Mouse (Mus musculus): ENCODE measurements around the gene Mast4.

Mast4 gene

DNA sequence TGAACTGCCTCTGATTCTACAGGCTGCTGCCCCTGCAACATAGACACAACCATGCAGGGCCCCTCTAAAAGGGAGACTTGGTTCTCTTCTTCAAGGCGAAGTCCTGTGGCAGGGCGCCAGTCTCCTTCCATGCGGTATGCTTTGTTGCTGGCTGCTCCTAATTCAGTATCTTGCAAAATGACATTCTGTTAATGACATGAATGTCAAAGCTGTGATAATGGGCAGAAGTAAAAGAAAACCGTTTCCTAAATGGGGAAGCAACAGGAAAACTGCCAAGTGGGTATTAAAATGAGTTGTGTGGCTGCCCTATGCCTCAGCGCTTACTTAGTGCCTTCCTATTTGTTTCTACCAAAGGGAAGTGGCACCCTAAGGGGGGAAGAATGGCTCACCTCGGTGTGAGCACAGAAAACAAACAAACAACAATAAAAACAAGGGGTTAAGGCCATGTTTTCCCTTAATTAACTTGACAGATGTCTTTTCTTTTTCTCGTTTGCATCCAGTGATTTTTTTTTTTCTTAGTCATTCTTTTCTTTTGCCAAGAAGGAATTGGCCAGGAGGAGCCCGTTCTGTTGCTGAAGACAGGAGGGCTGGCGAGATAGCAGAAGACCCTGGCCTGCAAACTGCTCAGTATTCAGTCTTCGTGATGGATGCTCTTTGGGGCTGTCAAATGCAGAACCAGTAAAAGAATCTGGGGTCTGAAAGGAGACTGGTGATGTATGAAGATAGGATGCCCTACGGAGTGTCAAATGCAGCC is 468.1 kb downstream of the Mast4 start:
- DNase-seq (ENCODE audit: low read depth, low spot score), result no peak

DNA sequence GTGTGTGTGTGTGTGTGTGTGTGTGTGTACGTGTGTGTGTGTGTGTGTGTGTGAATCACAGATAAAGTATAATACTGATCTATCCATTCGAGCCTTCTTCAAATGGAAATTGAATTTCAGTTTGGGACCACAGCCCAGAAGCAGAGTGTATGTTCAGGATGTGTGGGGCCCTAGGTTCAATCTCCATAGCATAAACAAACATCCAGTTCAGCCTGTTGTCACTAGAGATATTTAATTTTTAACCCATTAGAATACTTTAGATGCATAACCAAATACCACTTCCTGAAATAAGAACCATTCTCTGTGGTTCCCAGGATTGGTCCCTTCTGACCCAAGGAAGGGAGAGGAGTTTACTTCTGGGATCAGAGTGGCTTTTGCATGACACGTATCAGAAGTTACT is 468.8 kb downstream of the Mast4 start:
- no peak for DNase-seq (ENCODE audit: low read depth, low spot score)

DNA sequence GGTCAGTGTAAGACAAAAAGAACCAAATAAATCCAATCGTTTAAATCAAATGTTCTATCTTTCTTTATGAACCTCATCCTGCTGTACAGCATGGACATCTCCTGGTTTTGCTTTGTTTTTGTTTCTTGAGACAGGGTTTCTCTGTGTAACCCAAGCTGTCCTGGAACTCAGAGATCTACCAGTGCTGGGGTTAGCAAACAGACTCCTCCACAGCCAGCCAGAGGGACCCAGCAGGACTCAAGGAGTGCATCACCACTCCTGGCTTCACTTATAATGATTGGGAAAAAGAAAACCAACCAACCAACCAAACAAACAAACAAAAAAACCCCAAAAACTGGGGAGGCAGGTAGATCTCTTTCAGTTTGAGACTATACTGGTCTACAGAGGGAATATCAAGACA is 469.5 kb downstream of the Mast4 start:
- DNase-seq (ENCODE audit: low read depth, low spot score), result no peak

DNA sequence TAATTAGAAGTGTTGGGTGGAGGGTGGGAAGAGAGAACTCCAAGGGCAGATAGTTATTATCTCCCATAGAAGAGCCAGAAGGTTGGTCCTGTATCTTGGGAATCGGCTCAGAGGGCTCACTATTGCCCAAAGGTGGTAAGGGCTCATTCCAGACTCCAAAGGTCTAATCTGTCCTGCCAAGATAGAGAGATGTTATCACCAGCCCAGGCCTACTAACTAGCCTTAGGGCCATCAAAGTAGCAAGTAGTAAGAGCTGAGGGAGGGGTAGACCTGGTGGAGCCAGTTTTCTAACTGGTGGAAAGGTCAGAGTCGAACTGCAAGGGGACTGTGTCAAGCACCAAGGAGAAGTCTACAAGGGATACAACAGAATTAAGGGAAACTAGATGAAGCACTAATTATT is 470.2 kb downstream of the Mast4 start:
- no peak for DNase-seq (ENCODE audit: low read depth, low spot score)

DNA sequence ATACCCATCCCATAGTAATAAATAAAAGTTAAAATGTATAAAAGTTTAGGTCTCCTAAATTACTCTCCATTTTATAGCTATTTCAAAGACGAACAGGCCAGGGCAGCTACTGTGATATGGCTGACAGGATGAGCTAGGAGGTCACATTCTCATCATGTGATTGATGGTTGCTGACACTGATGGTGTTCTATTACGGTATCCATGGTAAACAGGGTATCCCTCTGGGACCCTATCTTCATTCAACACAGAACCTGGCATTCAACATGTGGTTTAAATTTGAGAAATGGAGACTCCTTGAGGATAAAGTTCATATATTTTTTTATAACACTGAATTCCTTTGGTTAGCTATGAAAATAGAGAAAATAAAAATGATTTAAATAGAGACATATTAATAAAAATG is 471.3 kb downstream of the Mast4 start:
- no peak for DNase-seq (ENCODE audit: low read depth, low spot score)

DNA sequence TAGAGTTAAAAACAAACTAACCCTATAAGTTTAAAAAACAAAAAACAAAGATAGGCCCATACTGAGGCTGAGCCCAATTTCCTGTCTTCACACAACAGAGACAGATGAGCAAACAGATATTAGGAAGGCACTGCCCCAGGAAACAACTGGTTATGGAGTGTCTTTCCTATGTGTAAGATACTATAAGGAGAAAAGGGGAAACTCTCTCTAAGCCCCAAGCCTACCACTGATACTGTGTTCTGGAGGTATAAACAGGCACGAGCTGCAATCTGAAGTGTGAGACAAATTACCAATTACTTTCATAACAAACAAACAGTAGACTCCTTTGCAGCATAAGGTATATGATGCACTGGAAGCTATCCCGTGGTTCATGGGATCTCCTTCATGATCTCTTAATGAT is 471.9 kb downstream of the Mast4 start:
- DNase-seq (ENCODE audit: low read depth, low spot score), result no peak

DNA sequence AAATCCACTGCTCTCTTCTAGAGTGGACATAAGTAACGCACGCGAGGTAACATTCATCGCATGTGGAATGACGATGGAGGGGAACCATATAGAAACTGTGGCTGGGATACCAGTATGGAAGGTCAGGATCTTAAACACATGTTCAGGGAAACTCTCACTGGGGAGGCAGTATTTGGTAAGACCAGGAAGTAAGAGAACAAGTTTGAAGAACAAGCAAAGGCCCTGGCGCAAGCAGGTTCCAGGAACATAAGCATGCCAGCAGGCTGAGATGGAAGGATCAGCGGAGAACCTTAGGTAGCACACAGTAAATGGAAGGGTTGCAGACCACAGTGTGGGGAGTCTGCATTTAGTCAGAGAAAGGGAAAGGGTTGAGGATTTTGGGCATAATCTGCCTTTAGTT is 473.6 kb downstream of the Mast4 start:
- no peak for DNase-seq (ENCODE audit: low read depth, low spot score)

DNA sequence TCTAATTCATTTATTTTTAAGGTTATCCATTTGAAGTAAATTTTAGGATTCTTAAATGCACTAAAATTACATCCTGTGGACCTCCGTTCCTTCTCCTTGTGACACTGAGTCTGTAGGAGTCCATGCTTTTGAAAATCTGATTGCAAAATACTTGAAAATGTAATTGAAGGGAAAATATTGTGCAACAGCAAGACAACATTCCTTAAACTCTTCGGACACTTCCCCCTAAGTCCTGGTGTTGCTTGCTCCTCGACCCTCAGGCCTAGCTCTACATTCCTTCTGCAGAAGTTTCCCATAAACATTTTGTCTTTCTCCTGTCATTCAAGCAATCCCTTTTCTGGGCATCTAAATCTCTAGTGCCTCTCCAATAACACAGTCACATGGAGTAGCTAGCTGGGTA is 474.2 kb downstream of the Mast4 start:
- DNase-seq (ENCODE audit: low read depth, low spot score), result no peak

DNA sequence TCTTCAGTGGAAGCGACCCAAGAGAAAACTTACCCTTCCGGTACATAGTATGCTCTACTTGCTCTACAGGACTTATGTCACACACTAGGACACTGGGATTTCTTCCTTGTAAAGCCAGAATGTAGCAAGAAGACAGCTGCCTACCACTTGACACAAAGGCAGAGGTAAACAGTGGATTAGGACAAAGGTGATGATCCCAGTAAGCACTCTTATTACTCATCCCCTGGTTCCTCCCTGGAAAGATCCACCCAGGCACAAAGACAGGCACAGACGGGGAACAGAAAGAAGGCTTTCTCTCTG is 476.8 kb downstream of the Mast4 start:
- DNase-seq (ENCODE audit: low read depth, low spot score), result no peak

DNA sequence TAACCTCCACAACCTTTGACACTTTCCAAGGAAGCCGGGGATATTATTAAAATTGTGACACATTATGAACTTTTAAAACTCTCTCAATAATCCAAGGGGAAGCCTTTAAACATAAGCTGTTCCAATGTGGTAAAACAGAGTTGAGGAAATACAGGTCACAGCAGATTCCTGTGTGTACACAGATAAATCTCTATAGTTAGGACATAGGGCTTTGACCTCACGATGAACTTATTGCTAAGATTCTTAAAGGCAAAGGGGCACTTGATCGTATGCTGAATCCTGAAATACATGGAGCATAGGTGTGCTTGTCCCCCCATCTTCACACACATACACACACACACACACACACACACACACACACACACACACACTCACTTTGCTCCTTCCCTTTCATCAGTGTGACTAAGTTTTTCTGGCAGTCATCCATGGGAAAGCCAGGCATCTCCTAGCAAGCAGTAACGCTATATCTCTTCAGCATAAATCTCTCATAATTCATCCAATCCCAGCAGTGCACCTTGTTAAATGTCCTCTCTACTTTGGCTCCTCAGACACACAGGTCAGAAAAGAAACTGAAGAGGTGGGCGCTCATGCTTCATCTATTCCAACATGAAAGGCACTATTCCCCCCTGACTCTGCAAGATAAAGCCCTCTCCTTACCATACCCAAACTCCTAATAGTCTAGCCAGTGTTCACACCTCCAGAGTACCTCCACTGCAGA is 477.3 kb downstream of the Mast4 start:
- DNase-seq (ENCODE audit: low read depth, low spot score), result no peak

DNA sequence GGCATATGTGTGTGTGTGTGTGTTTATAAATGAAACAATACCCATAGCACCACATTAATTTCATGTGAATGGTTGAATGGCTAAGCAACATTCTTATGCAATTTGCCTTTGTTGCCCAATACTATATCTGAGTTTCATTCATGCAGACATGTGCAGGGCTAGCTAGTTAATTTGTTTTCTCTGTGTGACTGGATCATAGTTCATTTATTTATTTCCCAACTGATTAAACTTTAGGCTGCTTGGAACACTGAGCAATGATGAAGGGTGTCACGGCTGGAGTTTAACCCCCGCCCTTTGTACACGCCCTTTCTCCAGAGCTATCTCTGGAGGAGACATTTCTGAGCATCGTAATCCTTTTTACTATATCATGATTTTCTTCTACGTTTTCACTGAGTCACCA is 481.4 kb downstream of the Mast4 start:
- no peak for DNase-seq (ENCODE audit: low read depth, low spot score)

DNA sequence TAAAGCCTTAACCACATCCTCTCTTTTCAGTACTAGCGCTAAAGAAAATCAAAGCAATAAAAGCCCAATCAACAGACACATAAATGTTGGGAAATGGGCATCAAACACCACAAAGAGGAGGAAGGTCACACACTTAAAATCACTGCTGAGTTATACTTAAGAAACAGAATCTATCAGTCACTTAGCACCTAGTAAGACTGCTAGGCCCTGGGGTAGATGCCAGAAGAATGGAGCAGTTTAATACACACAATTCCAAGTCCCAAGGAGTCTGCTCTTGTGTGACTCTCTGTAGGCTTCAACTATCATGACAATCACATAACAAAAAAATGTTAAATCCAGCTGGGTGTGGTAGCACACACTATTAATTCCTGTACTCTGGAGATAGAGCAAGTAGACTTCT is 483.0 kb downstream of the Mast4 start:
- DNase-seq (ENCODE audit: low read depth, low spot score), result no peak

DNA sequence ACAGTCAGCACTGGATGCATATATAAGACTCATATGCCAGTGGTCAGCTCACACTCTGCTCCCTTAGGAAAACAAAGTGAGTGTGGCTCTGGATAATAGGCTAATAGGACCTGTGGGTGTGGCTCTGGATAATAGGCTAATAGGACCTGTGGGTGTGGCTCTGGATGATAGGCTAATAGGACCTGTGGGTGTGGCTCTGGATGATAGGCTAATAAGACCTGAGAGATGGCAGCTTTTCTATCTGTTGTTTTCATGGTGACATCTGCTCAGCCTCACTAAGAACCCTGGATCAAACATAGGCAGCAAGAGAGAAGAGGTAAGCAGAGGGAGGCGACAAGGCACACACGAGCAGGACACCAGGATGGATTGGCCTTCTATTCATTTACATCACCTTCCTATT is 483.7 kb downstream of the Mast4 start:
- DNase-seq (ENCODE audit: low read depth, low spot score), result no peak

DNA sequence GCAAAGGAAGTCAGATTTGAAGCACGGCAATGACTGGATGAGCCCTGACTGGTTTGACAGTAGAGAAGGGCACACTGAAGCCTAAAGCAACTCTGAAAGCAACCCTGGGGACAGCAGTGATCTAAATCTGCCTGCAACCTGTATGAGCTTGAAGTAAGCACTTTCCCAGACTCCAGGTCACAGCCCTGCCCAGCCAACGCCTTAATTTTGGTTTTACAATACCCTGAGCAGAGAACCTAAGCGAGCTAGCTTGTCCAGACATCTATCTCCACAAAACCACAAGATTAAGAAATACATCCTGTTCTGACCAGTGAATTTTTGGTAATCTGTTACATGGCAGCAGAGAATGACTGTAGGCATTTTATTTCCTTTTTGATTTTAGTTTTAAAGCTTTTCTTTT is 485.2 kb downstream of the Mast4 start:
- DNase-seq (ENCODE audit: low read depth, low spot score), result no peak

DNA sequence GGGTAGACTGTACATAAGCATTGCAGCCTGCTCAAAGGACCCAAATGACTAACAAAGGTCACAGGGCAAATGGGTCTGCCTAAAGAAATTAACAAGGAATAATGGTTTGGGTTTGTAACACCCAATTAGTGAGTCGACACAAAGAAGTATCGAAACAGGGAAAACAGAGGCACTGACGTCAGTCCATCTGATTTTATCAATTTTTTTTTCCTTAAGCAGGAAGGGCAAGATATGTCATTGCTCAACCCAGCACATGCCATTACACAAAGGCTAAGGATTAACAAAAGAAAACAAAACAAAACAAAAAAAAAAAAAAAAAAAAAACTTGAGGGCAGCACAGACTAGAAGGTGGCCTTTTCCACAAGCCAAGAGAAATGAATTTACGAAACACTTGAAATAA is 487.8 kb downstream of the Mast4 start:
- no peak for DNase-seq (ENCODE audit: low read depth, low spot score)

DNA sequence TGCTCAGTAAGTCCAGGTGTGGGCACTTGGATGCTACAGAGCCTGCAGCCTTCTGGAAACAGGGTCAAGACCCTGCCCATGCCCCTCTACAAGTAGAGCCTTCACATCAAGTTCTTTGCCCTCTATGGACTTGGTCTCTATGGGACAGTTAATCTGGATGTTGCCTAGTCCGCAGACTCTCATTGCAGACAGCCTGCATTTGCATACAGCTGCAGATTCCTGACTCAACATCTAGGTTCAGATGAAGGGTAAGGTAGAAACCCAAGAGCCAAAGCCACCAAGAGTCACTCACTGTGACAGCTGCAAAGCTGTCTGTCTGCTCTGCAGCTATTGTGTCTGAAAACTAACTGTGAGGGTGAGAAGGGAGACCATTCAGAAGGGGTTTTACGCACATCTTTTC is 491.6 kb downstream of the Mast4 start:
- DNase-seq (ENCODE audit: low read depth, low spot score), result no peak

DNA sequence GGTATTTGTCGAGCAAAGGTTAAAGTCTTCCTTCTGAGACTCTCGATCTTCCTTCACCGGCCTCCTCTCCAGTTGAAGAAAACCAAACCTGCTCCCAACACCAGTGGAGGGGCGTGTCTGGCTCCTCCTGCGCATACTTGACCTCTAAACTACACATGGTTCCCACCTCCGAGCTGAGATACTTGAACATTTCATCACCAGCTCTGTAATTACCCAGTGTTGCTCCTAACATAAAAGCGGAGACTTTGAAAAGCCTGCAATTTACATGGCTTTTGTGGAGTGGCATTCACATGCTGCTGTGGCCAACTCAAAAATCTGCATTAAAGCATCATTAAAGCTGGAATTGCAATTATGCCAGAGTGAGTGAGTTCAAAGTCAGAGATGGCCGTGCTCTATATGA is 492.1 kb downstream of the Mast4 start:
- DNase-seq (ENCODE audit: low read depth, low spot score), result peak; percentile 21

DNA sequence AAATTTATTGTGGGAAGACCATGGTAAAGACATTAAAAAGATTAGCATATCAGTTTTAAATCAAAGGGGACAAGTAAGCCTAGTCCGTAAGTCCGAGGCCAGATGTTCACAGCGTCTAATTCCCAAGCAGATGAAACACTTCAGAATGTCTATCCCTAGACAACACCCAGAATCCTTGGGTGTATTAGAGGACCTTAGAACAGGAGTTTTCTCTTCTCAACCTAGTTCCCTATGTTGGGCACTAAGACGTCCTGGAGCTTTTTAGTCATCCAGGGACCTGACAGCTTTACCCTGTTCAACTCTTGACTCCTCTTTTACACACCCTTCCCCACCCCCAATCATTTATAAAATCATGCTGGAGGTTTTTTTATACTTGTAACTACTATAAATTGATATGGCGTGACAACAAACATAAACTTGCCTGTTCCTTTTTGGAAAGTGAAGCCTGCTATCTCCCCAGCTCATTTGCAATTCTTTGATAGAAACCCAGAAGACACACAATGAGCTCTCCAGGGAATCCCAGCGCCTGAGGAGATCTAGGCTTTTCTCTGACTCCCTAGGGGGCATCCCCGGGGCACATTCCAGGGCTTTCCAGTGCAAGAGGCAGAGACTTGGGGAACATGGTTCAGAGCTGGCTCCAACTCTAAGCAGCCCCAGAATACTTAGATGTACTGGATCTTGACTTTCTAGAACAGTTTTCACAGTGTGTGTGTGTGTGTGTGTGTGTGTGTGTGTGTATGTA is 494.4 kb downstream of the Mast4 start:
- peak; percentile 85 for DNase-seq (ENCODE audit: low read depth, low spot score)

DNA sequence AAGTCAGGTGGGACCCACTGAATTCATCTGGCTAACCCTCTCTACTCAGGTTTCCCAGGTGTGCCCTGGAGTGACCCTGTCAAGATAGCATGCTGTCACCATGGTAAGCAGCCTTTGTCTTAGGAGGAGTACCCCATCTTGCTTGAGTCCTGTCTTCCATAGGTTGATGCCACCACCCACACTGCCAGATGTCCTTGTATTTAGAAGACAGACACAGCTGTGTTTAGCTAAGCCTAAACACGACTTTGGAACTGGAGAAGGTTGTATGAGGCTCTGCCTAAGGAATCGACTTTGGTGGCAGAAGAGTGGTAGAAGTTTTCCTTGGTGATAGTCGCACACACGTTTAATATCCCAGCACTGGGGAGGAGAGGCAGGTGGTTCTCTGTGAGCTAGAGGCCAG is 496.9 kb downstream of the Mast4 start:
- no peak for DNase-seq (ENCODE audit: low read depth, low spot score)

DNA sequence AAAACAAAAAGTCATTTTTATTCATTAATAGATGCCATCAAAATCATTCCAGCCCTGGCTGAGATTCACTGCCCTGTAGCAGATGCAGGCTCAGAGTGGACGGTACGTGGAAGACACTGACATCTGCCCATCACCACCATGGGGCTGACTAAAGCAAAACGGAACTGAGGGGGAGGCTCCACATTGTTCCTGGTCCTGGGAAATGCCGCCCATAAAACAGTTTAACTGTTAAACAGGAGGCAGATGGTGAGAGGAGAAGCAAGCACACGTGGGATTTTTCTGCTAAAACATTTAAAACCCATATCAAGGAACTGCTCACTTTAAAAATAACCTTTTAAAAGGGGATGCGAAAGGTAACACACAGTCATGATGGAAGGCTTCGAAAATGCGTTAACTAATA is 499.0 kb downstream of the Mast4 start:
- DNase-seq (ENCODE audit: low read depth, low spot score), result no peak

DNA sequence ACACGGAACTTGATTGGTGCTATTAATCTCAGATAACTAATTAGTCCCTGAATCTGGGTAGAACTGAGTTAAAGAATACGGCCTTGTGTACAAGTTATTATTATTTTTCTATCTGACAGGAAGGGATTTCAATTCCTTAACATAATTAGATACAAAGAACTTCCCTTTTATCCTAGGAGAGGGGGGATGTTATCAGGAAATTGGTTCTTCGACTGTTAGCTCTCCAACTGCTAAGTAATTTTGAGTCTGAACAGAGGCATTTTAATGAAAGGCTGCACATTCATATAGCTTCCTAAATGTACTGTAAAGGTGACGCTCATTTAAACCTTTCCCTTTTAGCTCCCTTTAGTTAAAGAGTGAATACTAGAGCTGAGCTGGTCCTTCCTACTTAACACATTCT is 516.0 kb downstream of the Mast4 start:
- no peak for DNase-seq (ENCODE audit: low read depth, low spot score)

DNA sequence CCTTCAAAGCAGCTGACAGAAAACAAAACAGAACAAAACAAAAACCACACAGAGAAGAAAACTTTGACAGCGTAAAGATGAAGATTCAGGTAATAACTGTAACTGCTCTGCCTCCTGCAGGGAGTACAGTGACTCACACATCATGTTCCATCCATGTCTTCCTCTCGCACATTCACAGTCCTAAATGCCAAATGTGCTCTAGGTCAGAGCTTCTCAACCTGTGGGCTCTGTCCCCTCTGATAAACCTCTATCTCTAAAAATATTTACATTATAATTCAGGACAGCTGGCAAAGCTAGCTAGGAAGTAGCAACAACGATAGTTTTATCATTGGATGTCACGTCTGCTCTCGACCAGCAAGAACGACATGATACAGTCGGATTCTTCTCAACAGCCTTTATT is 517.6 kb downstream of the Mast4 start:
- no peak for DNase-seq (ENCODE audit: low read depth, low spot score)

DNA sequence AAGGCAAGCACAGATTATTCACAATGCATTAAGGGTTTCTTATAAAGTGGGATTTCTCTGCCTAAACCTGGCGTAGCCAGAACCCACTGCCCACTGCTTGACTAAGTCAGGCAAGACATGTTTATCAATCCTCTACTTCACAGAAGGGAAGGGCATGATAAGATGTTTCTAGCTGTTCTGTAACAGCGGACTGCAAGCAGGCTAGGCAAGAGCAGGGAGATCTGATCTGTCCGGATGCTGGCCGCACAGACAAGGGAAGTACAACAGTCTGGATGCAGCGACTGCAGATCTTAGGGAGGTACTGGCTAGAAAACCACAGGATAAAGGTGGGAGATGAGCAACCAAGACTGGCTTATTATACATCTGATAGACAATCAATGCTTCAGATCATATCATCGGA is 519.1 kb downstream of the Mast4 start:
- DNase-seq (ENCODE audit: low read depth, low spot score), result no peak
